Mouse (Mus musculus) layer of hippocampus, postnatal 36 days (tissue): ENCODE measurements around the gene Hoxc4. TPM values are rescaled to one million over a fixed set of nuclear protein-coding genes. Genes with fewer than 3 reads are reported as not detected.

Source experiments
- DNase-seq, 2 experiments: peaks; one replicate each; pipeline ENCODE4 v3.0.0; 2022
- microRNA-seq, 2 experiments: library from miRNA; unstranded; fragments of <30 nt; microRNA quantifications; one replicate each; pipeline ENCODE4 v1.2.0; 2021
- total RNA-seq, 2 experiments: library from RNA; stranded (reverse); gene quantifications; 2 replicates each; pipeline ENCODE4 v1.2.3; 2021

Hoxc4 gene
- total RNA-seq, 2 experiments from 2014 or later: not detected

GRCm38 (mm10) chr15:103084944-103085343 is 66.2 kb downstream of the Hoxc4 start:
- DNase-seq: no peak

- DNase-seq: peak in 1 of 2 experiments; percentile 20
Observed at GRCm38 (mm10) chr15:103085831-103086671, 67.3 kb downstream of the Hoxc4 start.

Small RNAs within 50 kb of the gene (microRNA-seq; reads per million reads assigned to microRNA genes)
- gene Mir196a-2: 3.0 to 3.2 reads per million in 2 experiments
- 1.5 reads per million in 2 experiments for gene Mir615

Other genes with a start within 250 kb of the Hoxc4 start
- not detected for gene Hoxc13, start 97.8 kb upstream of the Hoxc4 start, total RNA-seq
- gene Hoxc12, start 82.2 kb upstream of the Hoxc4 start, total RNA-seq: not detected
- not detected for gene Hoxc11, start 64.5 kb upstream of the Hoxc4 start, total RNA-seq
- gene Hoxc10, start 52.1 kb upstream of the Hoxc4 start, total RNA-seq: not detected
- gene Hoxc5, start 51.5 kb upstream of the Hoxc4 start, total RNA-seq: not detected
- not detected for gene Hoxc9, start 42.5 kb upstream of the Hoxc4 start, total RNA-seq
- gene Hoxc8, start 28.3 kb upstream of the Hoxc4 start, total RNA-seq: not detected
- gene Hoxc6, start 20.7 kb upstream of the Hoxc4 start, total RNA-seq: not detected
- 10 to 100 TPM; 20.9 to 22.5 TPM for gene Smug1, start 148.2 kb downstream of the Hoxc4 start, total RNA-seq
- 100 to 1,000 TPM; 188 to 189 TPM for gene Cbx5, start 220.9 kb downstream of the Hoxc4 start, total RNA-seq
- 100 to 1,000 TPM; 257 to 272 TPM for gene Hnrnpa1, start 221.5 kb downstream of the Hoxc4 start, total RNA-seq
- under 1 TPM in 1 of 2 experiments, not detected in 1; 0.23 TPM for gene Nfe2, start 239.5 kb downstream of the Hoxc4 start, total RNA-seq